Mouse (Mus musculus): Measurements from ENCODE around the gene Vmn2r97. TPM values are rescaled to one million over a fixed set of nuclear protein-coding genes. Genes with fewer than 3 reads are reported as not detected.
"Not testable (repeated sequence)": the region's sequence is repeated elsewhere in the genome, so short reads cannot be mapped to it uniquely, and the experiment has no call there.

The Vmn2r97 gene
- polyA plus RNA-seq (2015; fragmentation: Nextera tagmentation; extraction: Ambion mirVana) = not detected in 2 replicates

DNA sequence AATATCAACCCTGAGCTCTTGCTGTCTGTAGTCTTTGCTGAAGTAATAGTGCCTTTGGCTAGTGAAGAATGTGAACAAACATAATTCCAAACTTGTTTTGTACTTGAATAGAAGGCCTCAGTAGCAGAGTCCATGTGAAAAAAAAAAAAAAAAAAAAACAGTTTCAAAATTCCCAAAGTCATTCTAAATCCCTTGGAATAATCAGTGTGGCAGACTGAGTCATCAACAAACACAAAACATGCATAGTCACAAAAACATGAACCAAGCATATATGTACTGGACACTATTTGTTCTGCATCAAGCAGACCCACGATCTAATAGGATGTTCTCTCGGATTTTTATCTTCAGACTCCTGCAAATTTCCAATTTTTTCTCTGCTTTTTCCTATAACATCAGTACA lies at the start of gene Vmn2r97:
Gene Vmn2r97 (plus strand): TSS at position 301 of the 400 bp plus-strand sequence.
- not testable (repeated sequence) for H3K4me3 ChIP-seq; H3K36me3 ChIP-seq; H3K27ac ChIP-seq (replicated peaks); H3K4me1 ChIP-seq; H3K27me3 ChIP-seq (replicated peaks); H3K9me3 ChIP-seq; H3K9ac ChIP-seq; H3K4me2 ChIP-seq; ATAC-seq (ENCODE audit: extremely low read depth, insufficient number of reproducible peaks, low FRiP score, low TSS enrichment)
- WGBS = 60% methylated on average over 2 of the region's 2 CpGs

DNA sequence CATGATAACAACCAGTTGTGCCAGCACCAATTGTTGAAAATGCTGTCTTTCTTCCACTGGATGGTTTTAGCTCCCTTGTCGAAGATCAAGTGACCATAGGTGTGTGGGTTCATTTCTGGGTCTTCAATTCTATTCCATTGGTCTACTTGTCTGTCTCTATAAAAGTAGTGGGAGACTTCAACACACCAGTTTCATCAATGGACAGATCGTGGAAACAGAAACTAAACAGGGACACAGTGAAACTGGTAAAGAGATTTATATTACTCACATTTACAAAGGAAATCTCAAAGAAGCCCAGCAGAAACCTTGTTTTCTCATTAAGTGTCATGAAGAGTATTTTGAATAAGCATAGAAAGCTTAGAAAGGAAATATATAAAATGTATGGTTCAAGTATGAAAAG lies 31.7 kb upstream of the Vmn2r97 start:
- ATAC-seq (ENCODE audit: extremely low read depth, insufficient number of reproducible peaks, low FRiP score, low TSS enrichment); H3K36me3 ChIP-seq: not testable (repeated sequence)

DNA sequence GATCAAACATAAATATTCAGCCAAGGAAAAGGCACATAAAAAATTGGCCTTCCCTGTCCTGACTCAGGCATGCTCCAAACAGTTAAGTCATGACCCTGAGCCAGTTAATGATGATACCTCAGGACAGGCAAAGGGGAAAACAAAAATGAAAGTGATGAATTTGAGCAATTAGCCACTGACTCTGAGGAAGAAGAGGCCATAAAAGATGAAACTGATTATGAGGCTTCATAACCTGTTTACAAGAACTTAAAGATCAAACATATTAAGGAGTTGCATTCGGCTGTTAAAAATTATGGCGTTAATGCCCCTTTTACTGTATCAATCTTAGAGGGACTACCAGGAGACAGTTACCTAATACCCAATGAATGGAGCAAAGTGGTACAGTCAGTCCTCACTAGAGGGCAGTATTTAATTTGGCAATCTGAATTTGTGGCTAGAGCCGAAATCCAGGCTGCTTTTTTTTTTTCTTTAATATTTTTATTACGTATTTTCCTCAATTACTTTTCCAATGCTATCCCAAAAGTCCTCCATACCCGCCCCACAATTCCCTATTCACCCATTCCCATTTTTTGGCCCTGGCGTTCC lies 24.3 kb upstream of the Vmn2r97 start:
- Histone ChIP-seq H3K4me1 (no peaks in the 10 kb centered on the region), H3K9ac (no peak overlapping the region), H3K9me3 (peaks cover 6% of the 10 kb centered on the region; the same call in 1 of the 2 replicates), H3K27me3 (replicated peaks) (no peaks in the 10 kb centered on the region), H3K27ac (replicated peaks) (no peak overlapping the region), H3K4me2 (no peak overlapping the region), H3K36me3 (no peaks in the 10 kb centered on the region), H3K4me3 (no peak overlapping the region)
- no peak for ATAC-seq (ENCODE audit: extremely low read depth, insufficient number of reproducible peaks, low FRiP score, low TSS enrichment)
- 73% methylated on average over 6 of the region's 6 CpGs for WGBS

More for the DNA sequence above, 31.7 kb upstream of the Vmn2r97 start:
- peaks cover 20% of the 10 kb centered on the region for H3K9me3 ChIP-seq
- H3K9ac ChIP-seq; H3K4me3 ChIP-seq; H3K4me1 ChIP-seq; H3K27ac ChIP-seq (replicated peaks); H3K27me3 ChIP-seq (replicated peaks); H3K4me2 ChIP-seq: not testable (repeated sequence)
- 50% methylated on average over 2 of the region's 2 CpGs for WGBS

DNA sequence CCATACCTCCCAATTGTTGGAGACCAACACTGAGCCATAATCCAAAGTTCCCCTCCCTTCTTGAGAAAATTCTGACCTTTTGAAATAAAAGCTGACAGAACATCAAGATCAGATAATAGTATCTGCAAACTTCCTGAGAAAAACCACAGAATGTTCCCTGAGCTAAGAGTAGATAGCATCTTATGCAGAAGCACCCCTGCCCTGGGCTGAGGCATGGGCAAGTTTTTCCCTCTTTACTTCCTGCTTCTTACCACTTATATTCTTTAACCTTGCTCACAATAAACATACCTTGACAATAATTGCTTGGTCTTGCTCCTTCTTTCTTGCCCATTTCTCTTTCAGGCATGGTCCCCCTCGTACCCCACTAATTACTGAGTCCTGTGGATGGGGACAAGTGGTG lies 43.7 kb downstream of the Vmn2r97 start:
- not testable (repeated sequence) for H3K27me3 ChIP-seq (replicated peaks); H3K4me1 ChIP-seq; H3K4me2 ChIP-seq; H3K36me3 ChIP-seq; H3K9ac ChIP-seq; ATAC-seq (ENCODE audit: extremely low read depth, insufficient number of reproducible peaks, low FRiP score, low TSS enrichment); H3K27ac ChIP-seq (replicated peaks); H3K4me3 ChIP-seq
- 50% methylated on average over 1 of the region's 1 CpGs for WGBS
- H3K9me3 ChIP-seq = peaks cover 73% of the 10 kb centered on the region

DNA sequence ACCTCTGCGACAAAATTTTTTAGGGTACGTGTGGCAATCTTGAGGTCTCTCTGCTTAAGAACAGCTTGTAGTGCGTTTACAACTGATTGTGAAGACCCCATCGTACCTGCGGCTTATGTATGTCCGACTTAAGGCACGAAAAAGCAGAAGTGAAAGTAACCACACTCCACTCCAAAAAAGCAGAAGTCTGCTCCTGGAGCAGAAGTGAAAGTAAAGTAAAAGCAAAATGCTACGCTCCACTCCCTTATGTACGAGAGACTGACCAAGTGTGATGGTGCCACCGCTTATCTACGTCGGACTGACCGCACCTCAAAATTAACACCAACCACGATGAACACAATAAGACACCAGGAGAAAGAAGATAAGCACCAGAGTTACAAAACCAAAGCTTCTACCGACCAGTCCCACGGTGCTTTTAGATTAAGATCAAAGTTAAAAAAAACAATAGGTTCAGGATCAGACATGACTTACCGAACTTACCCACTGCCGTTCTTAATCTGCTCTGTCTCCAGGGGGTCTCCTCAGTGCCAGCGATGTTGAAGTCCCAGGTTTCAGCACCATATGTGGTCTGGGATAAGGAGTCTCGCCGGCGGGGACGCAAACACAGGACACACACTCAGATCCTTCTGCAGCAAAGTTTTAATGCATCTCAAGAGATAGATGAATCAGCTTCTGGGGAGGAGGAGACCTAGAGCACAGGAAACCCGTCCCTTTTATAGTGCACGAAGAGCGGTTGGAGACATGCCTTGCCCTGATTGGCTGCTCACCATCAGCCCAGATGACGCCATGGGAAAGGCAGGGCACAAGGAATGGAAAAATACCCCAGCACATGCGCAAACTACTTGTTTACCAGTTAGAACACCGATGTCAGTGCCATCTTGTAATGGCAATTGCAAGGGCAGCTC lies 54.5 kb downstream of the Vmn2r97 start:
- Histone ChIP-seq H3K4me3 (no peak overlapping the region), H3K9ac (no peak overlapping the region), H3K4me2 (no peak overlapping the region), H3K9me3 (peaks cover 53% of the 10 kb centered on the region), H3K27ac (replicated peaks) (no peak overlapping the region), H3K4me1 (no peaks in the 10 kb centered on the region), H3K36me3 (no peaks in the 10 kb centered on the region), H3K27me3 (replicated peaks) (no peaks in the 10 kb centered on the region)
- ATAC-seq (ENCODE audit: extremely low read depth, insufficient number of reproducible peaks, low FRiP score, low TSS enrichment) = no peak
- 82% methylated on average over 29 of the region's 29 CpGs for WGBS

Other genes starting within 250 kb of the Vmn2r97 start
- gene Vmn2r98, start 139.2 kb downstream of the Vmn2r97 start, polyA plus RNA-seq (2015; fragmentation: Nextera tagmentation; extraction: Ambion mirVana) = not detected in 2 replicates

All from heart, embryonic 13.5 days (tissue).